Mouse (Mus musculus) heart, embryonic 16.5 days (tissue): ENCODE data around the gene Dppa2. TPM values are rescaled to one million over a fixed set of nuclear protein-coding genes. Genes with fewer than 3 reads are reported as not detected.

ENCODE experiments used
- ATAC-seq: fragments of 200-750 bp; cut with Nextera tagmentation; replicated peaks from 2 replicates; pipeline ENCODE4 v1.8.0; 2017; ENCODE audit warnings: moderate number of reproducible peaks; ENCODE audit not compliant: insufficient read depth, low FRiP score; ENCODE audit errors: extremely low read depth
- H3K27ac ChIP-seq: fragments of 300-500 bp; sonication (generic); 2 replicates; pipeline ENCODE4 v1.5.1; 2014; ENCODE audit warnings: mild to moderate bottlenecking, low read length, control low read depth, moderate library complexity
- H3K27me3 ChIP-seq: fragments of 300-500 bp; sonication (generic); 2 replicates; pipeline ENCODE4 v1.6.1; 2014; ENCODE audit warnings: low read length, mixed read lengths; ENCODE audit not compliant: control insufficient read depth, insufficient read depth
- H3K36me3 ChIP-seq: fragments of 300-500 bp; sonication (generic); 2 replicates; pipeline ENCODE4 v1.6.1; 2014; ENCODE audit not compliant: control insufficient read depth, insufficient read depth
- H3K4me1 ChIP-seq: fragments of 300-500 bp; sonication (generic); 2 replicates; pipeline ENCODE4 v1.6.1; 2014; ENCODE audit warnings: low read length, mixed read lengths; ENCODE audit not compliant: control insufficient read depth, insufficient read depth
- H3K4me2 ChIP-seq: fragments of 300-500 bp; sonication (generic); 2 replicates; pipeline ENCODE4 v1.6.1; 2014; ENCODE audit warnings: low read depth, mild to moderate bottlenecking, control low read depth, low read length
- H3K4me3 ChIP-seq: fragments of 300-500 bp; sonication (generic); 2 replicates; pipeline ENCODE4 v1.5.1; 2014; ENCODE audit warnings: mild to moderate bottlenecking, control low read depth, low read length
- H3K9ac ChIP-seq: fragments of 300-500 bp; sonication (generic); 2 replicates; pipeline ENCODE4 v1.6.1; 2014; ENCODE audit warnings: low read length, control low read depth
- H3K9me3 ChIP-seq: fragments of 300-500 bp; sonication (generic); replicated peaks from 2 replicates; pipeline ENCODE4 v1.6.1; 2016; ENCODE audit warnings: low read length; ENCODE audit not compliant: control insufficient read depth
- WGBS: fragments of 180-500 bp; shearing (Covaris S2); extraction: QIAGEN DNeasy Blood & Tissue Kit; methylation state at CpG from one replicate; pipeline ENCODE4 v1.1.7; 2014; 5-methylcytosine and 5-hydroxymethylcytosine counted together
- polyA plus RNA-seq: library from polyadenylated mRNA; unstranded; fragments of >200 nt; fragmentation: Nextera tagmentation; extraction: Ambion mirVana; gene quantifications from 2 replicates; pipeline ENCODE4 v1.2.1, GENCODE M21; 2015

The Dppa2 gene
- polyA plus RNA-seq: not detected in 2 replicates

DNA sequence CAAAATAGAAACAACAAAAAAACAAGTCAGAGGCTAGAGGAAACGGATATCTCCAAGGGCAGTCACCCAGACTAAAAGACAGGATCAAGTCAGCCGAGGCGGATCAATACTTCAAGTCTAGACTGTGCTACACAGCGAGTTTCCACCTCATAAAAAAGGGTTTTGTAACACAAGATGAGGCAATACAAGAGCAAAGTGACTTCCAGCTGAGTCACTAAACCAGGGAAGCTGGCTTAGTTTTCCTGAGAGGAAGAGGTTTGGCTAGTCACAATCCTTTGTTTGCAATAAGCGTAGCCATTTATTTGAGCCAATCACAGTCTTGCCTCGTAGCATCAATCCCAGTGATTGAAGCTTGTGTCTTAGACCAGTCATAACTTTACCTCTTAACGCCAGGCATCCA is at the start of gene Dppa2:
Gene Dppa2 (plus strand): TSS at position 400 of the 400 bp plus-strand sequence.
- H3K36me3 ChIP-seq: no peaks in the 10 kb centered on the region
- no peaks in the 10 kb centered on the region for H3K9me3 ChIP-seq
- no peaks in the 10 kb centered on the region for H3K27me3 ChIP-seq
- H3K4me3 ChIP-seq: no peak within 1 kb of the TSS
- no peaks in the 10 kb centered on the region for H3K4me1 ChIP-seq
- H3K4me2 ChIP-seq: no peak within 1 kb of the TSS
- WGBS: 84% methylated on average over 7 of the region's 7 CpGs
- H3K9ac ChIP-seq: no peak within 1 kb of the TSS
- no peak within 1 kb of the TSS for H3K27ac ChIP-seq
- ATAC-seq: no peak

DNA sequence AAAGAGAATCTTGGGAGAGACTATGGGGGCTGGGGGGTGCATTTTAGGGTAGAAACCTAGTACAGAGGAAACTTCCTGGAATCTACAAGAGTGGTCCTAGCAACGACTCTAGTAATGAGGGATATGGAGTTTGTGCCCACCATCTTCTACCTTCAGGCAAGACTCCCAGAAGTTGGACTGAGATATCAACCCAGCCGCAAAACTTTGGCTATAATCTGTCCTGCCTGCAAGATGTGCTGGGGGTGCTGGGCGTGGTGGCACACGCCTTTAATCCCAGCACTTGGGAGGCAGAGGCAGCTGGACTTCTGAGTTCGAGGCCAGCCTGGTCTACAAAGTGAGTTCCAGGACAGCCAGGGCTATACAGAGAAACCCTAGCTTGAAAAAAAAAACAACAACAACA is 49.1 kb upstream of the Dppa2 start:
- ATAC-seq: no peak
- WGBS: 91% methylated on average over 5 of the region's 5 CpGs
- no peaks in the 10 kb centered on the region for H3K4me1 ChIP-seq

DNA sequence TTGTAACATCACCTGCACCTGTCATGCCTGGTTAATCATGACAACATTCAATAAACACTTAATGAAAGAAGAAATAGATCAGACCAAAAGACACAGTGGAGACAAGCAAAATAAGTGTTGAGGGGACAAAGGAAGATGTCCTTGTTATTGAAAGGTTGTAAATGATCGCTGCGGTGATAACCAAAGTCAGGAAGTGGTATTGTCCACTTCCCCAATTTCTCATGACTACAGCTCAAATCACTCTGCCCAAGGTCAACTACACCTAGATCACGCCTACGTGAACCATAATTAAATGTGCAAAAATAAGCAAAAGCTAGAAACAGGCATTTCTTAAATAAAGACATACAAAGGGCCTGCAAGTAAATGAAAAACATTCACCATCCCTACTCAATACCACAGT is 44.2 kb upstream of the Dppa2 start:
- H3K27me3 ChIP-seq: no peaks in the 10 kb centered on the region
- H3K4me3 ChIP-seq: no peak overlapping the region
- no peak for ATAC-seq

More for the DNA sequence above, 49.1 kb upstream of the Dppa2 start:
- no peak overlapping the region for H3K4me2 ChIP-seq
- H3K9ac ChIP-seq: no peak overlapping the region
- no peaks in the 10 kb centered on the region for H3K36me3 ChIP-seq
- H3K9me3 ChIP-seq: 0 out of 2 replicates have a peak, but pooled peaks cover 2% of the 10 kb centered on the region
- no peak overlapping the region for H3K4me3 ChIP-seq
- no peaks in the 10 kb centered on the region for H3K27me3 ChIP-seq
- no peak overlapping the region for H3K27ac ChIP-seq

DNA sequence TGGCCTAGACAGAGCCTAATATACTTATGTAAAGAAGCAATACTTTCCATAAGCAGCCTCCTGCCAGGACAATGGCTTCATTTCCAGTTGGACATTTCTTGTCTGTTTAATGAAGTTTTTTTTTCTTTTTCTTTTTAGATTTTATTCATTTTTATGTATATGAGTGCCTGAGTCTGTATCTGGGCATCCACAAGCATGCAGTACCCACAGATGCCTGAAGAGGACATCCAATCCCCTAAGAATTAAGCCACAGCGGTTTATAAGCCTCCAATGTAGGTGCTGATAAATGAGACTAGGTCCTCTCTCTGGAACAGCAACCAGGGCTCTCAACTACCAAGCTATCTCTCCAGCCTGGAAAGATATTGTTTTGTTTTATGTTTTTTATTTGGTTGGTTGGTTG is 40.8 kb upstream of the Dppa2 start:
- Histone ChIP-seq H3K36me3 (no peaks in the 10 kb centered on the region), H3K9me3 (no peaks in the 10 kb centered on the region), H3K4me3 (no peak overlapping the region), H3K9ac (no peak overlapping the region), H3K4me2 (no peak overlapping the region), H3K27me3 (no peaks in the 10 kb centered on the region), H3K4me1 (no peaks in the 10 kb centered on the region), H3K27ac (no peak overlapping the region)
- 76% methylated on average over 1 of the region's 1 CpGs for WGBS
- ATAC-seq: no peak

More for the DNA sequence above, 44.2 kb upstream of the Dppa2 start:
- whole genome bisulfite sequencing: 84% methylated on average over 4 of the region's 4 CpGs
- H3K27ac ChIP-seq: no peak overlapping the region
- no peak overlapping the region for H3K4me2 ChIP-seq
- 0 out of 2 replicates have a peak, but pooled peaks cover 2% of the 10 kb centered on the region for H3K9me3 ChIP-seq
- H3K4me1 ChIP-seq: no peaks in the 10 kb centered on the region
- no peaks in the 10 kb centered on the region for H3K36me3 ChIP-seq
- H3K9ac ChIP-seq: no peak overlapping the region

DNA sequence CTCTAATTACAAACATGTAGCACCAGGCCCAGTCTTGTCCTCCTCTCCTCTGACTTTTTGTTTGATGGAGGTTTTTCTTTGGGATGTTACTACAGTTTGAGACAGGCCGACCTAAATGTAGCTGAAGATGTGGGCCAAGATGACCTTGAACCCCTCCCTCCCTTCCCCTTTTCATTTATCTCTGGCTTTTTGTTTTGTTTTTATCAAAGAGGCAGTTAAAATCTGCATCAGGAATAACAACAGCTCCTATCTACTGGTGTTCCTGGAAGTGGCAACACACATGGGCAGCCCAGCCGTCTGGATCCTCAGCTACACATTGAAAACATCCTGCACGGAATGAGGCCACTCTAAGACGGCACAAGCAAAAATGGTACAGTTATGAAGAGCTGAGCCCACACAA is 37.9 kb upstream of the Dppa2 start:
- H3K4me1 ChIP-seq: no peaks in the 10 kb centered on the region
- H3K4me2 ChIP-seq: no peak overlapping the region
- H3K27me3 ChIP-seq: no peaks in the 10 kb centered on the region
- H3K9ac ChIP-seq: no peak overlapping the region
- H3K27ac ChIP-seq: no peak overlapping the region
- H3K36me3 ChIP-seq: no peaks in the 10 kb centered on the region
- no peaks in the 10 kb centered on the region for H3K9me3 ChIP-seq
- H3K4me3 ChIP-seq: no peak overlapping the region
- 51% methylated on average over 4 of the region's 4 CpGs for whole genome bisulfite sequencing
- no peak for ATAC-seq

DNA sequence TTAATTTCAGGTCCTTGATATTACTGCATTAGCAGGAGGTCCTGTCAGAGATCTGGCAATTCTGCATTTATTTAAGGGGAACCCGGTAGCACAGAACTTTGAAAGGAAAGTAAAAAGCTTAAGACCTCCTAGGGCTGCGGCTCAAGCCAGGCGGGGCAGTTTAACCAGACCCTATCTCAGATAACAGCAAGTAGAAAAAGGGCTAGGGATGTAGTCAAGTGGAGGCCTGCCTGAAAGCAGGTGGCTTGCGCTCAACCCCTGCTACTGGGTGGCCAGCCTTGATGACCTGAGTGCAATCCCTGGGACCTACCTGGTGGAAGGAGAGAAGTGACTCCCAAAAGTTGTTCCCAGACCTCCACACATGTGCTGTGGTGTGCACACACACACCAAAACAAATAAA is 26.8 kb upstream of the Dppa2 start:
- Histone ChIP-seq H3K9me3 (no peaks in the 10 kb centered on the region), H3K27me3 (no peaks in the 10 kb centered on the region), H3K4me3 (no peak overlapping the region), H3K27ac (no peak overlapping the region), H3K4me2 (no peak overlapping the region), H3K4me1 (no peaks in the 10 kb centered on the region), H3K9ac (no peak overlapping the region), H3K36me3 (no peaks in the 10 kb centered on the region)
- WGBS: 57% methylated on average over 4 of the region's 4 CpGs
- ATAC-seq: no peak

DNA sequence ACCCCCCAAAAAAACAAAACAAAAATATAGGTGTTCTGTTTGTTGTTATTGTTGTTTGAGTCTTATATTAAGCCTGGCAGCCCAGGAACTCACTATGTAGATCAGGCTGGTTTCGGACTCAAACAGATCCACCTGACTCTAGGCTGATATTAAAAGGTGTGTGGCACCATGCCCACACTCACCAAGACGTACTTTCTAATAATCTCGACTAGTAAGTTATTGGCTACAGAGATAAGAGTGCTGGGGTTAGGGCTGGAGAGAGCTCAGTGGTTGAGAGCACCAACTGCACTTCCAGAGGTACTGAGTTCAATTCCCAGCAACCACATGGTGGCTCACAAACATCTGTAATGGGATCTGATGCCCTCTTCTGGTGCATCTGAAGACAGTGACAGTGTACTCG is 22.8 kb upstream of the Dppa2 start:
- no peaks in the 10 kb centered on the region for H3K9me3 ChIP-seq
- no peak for ATAC-seq
- H3K4me3 ChIP-seq: no peak overlapping the region
- no peaks in the 10 kb centered on the region for H3K36me3 ChIP-seq
- no peak overlapping the region for H3K4me2 ChIP-seq
- H3K4me1 ChIP-seq: no peaks in the 10 kb centered on the region
- 77% methylated on average over 4 of the region's 4 CpGs for WGBS
- no peaks in the 10 kb centered on the region for H3K27me3 ChIP-seq
- no peak overlapping the region for H3K27ac ChIP-seq
- no peak overlapping the region for H3K9ac ChIP-seq

DNA sequence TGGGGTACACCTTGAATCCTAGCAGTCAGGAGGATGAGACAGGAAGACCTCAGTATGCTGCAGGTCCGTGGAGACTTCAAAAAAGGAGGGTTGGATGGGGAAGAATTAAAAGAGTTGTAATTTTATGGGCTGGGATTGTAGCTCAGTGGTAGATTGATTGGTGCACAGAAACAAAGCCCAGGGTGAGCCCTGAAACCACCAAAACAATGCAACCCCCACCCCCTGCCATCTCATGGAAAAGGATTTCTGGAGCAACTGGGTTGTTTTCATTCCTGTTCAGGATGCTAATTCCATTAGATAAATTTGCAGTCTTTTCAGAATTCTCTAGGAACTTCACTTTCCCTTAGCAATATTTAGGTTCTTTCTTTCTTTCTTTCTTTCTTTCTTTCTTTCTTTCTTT is 20.9 kb upstream of the Dppa2 start:
- H3K4me1 ChIP-seq: no peaks in the 10 kb centered on the region
- ATAC-seq: no peak
- no peak overlapping the region for H3K9ac ChIP-seq
- no peaks in the 10 kb centered on the region for H3K36me3 ChIP-seq
- H3K9me3 ChIP-seq: no peaks in the 10 kb centered on the region
- H3K27ac ChIP-seq: no peak overlapping the region
- H3K27me3 ChIP-seq: no peaks in the 10 kb centered on the region
- 63% methylated on average over 1 of the region's 1 CpGs for WGBS
- H3K4me3 ChIP-seq: no peak overlapping the region
- H3K4me2 ChIP-seq: no peak overlapping the region

DNA sequence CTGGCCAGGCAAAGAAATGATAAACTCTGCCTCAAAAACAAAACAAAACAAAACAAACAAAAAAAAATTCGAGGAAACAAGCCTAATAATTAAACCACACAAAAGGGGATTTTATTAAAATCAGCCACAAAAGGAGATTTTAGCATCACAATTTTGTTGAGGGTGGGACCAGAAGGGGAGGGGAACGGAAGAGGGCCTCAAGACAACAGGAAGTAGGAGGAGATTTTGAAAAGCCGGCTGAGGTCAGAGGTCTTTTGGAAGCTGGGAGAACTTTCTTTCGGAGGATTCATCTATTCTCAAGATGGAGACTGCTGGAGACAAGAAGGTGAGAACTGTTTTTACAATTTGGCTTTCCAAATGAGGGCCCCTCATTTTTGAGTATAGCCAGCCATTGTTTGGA is 20.2 kb upstream of the Dppa2 start, which contains the start of gene Dppa4:
Gene Dppa4 (plus strand): TSS at position 217 of the 400 bp plus-strand sequence.
- Histone ChIP-seq H3K9me3 (no peaks in the 10 kb centered on the region), H3K9ac (no peak within 1 kb of the TSS), H3K27me3 (no peaks in the 10 kb centered on the region), H3K36me3 (no peaks in the 10 kb centered on the region), H3K4me1 (no peaks in the 10 kb centered on the region), H3K4me3 (no peak within 1 kb of the TSS), H3K27ac (no peak within 1 kb of the TSS), H3K4me2 (no peak within 1 kb of the TSS)
- 71% methylated on average over 4 of the region's 4 CpGs for WGBS
- ATAC-seq: no peak
